Mouse (Mus musculus) adrenal gland, adult 2 months (tissue): Measurements from ENCODE around the gene Arap1. TPM values are rescaled to one million over a fixed set of nuclear protein-coding genes. Genes with fewer than 3 reads are reported as not detected.

Experiments used
- DNase-seq: peaks from one replicate; pipeline ENCODE4 v3.0.0; 2021
- polyA plus RNA-seq: library from polyadenylated mRNA; depleted of rRNA; stranded (reverse); fragments of >200 nt; gene quantifications from 2 replicates; pipeline ENCODE4 v1.2.3, GENCODE M21; 2012; rRNA removed
- total RNA-seq, 2 experiments: library from RNA; stranded (reverse); gene quantifications; 2 replicates each; pipeline ENCODE4 v1.2.3; 2021

Gene Arap1
- total and polyA plus RNA-seq, 3 experiments = 31.2 to 58.4 (median 49.8) TPM

- peak; percentile 83 for DNase-seq
Observed at GRCm38 (mm10) chr7:101449855-101450254, 102.0 kb downstream of the Arap1 start.

DNA sequence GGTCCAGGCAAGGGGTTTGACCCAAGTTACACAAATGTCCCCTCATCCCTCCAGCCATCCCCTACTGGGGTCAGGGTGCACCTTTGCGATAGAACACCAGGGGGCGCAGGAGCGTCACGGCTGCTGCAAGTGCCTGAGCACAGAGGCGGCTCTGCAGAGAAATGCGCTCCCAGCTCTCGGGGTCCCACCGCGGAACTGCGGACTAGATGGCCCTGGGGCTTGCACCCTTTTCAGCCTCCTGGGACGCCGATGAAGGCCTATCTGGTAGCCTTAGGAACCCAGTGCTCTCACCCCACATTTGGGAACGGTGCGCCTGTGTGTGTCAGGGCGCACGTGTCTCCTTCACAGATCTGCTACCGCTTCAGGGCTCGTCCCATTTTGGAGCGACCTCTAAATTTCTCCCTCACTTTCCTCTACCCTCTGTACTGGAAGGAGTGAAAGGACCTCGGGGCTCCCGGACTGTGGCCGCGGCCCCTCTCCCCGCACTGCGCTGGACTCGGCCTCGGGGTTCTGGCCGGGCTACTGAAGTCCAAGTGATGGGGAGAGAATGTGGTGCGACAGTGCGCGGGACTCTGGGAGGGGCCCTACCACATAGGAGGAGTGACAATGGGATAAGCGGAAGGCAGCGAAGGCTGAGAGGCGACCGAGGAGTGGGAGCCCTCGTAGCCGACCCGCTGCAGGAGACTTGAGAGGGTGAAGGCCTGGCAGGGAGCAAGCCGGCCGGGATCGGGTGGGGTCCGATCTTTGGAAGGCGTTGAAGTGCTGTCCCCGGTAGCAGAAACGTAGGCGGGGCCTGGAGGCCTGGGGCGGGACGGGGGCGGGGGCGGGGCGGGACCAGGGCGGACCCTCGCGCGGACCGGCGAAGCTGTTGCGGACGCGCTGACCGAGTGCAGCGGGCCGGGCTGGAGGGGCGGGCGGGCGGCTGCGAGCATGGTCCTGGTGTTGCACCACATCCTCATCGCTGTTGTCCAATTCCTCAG lies 102.8 kb downstream of the Arap1 start:
- peak; percentile 93 for DNase-seq

DNA sequence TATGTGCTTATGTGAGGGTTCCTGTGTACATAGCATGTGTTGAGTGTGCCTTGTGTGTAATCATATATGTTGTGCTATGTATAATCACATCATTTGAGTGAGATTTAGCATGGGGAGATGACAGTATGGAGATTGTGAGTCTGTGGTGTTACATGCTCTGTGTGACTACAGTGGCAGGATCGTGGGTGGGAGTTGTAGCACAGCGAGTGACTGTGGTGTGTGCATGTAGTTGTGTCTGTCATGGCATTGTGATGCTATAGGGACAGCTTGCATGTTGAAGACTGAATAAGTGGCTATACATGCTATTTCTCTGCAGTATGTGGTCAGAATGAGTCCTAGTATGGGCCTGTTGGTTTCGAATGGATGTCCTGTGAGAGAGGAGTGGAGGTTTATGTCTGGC lies 104.8 kb downstream of the Arap1 start:
- no peak for DNase-seq

- DNase-seq = no peak
Observed at GRCm38 (mm10) chr7:101453296-101453695, 105.4 kb downstream of the Arap1 start.

GRCm38 (mm10) chr7:101453725-101454124 lies 105.9 kb downstream of the Arap1 start:
- DNase-seq = peak; percentile 78

- DNase-seq = peak; percentile 31
Observed at GRCm38 (mm10) chr7:101454479-101454878, 106.6 kb downstream of the Arap1 start.

- peak; percentile 49 for DNase-seq
Observed at GRCm38 (mm10) chr7:101455141-101455540, 107.3 kb downstream of the Arap1 start.

- peak; percentile 5 for DNase-seq
Observed at GRCm38 (mm10) chr7:101456318-101456717, 108.5 kb downstream of the Arap1 start.

GRCm38 (mm10) chr7:101456789-101457188 lies 108.9 kb downstream of the Arap1 start:
- peak; percentile 24 for DNase-seq

DNA sequence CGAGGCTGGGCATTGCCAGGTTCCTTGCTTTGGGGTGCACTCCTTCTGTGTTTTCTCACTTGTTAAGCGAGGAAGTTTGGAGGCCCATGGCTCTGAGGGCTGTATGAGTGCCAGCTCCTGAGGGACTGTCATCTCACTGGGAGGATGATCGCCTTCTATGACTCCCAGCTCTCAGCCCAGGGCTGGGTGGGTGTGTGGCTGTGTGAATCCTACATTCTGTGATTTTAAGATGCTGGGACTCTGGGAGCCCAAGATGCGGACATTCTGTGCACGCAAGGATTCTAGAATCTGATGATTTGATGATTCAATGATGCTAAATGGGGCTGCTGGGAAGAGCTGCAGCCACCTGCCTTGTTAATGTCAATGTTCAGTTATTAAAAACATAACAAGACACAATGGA lies 109.4 kb downstream of the Arap1 start:
- no peak for DNase-seq

GRCm38 (mm10) chr7:101457801-101458200 lies 109.9 kb downstream of the Arap1 start:
- no peak for DNase-seq

GRCm38 (mm10) chr7:101458278-101458781 lies 110.5 kb downstream of the Arap1 start:
- peak; percentile 31 for DNase-seq

- peak; percentile 15 for DNase-seq
Observed at GRCm38 (mm10) chr7:101459305-101459813, 111.5 kb downstream of the Arap1 start.

DNA sequence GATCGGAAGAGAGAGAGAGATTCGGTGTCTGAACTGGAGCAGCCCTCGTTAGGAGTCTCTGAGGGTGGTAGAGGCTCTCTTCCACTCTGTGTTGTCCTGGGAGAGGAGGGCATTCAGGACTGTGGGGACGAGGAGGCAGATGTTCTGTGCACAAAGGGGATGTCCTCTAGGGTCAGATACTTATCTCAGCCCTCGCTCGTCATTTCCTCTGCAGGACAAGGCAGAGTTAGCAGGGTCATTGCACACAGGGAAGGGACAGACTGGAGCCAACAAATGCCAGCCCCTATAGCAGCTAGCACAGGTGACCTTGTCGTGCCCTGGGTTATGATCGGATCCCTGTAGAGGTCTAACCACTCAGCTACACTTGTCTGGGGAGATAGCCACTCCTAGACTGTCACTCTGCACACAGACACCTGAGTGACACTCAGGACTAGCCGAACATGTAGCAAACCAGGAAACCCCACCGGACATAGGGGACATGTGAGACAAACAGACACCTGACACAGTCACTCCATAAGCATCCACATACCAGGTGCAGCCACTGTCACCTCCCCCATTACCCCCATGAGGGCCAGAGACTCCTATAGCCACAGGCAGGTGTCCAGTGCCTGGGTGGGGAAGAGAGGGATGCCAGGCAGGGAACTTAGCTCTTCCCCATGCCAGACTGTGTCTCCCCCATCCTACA lies 112.2 kb downstream of the Arap1 start:
- peak; percentile 39 for DNase-seq

DNA sequence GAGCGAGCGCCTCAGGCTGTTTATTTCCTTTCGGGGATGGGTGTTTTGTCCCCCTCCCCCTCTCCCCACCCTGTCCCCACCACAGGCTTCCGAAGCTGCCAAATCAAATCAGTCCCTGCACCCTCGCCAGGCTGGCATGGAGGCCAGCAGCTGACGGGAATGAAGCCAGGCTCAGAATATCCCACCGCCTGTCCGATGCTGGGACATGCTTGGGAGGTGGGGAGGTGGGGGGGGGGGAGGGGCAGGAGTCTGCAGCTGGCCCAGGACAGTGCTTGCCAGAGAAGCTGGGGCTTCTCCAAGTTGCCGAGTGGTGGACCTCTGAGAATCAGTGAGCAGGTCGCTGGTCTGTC lies 112.7 kb downstream of the Arap1 start:
- peak; percentile 13 for DNase-seq

DNA sequence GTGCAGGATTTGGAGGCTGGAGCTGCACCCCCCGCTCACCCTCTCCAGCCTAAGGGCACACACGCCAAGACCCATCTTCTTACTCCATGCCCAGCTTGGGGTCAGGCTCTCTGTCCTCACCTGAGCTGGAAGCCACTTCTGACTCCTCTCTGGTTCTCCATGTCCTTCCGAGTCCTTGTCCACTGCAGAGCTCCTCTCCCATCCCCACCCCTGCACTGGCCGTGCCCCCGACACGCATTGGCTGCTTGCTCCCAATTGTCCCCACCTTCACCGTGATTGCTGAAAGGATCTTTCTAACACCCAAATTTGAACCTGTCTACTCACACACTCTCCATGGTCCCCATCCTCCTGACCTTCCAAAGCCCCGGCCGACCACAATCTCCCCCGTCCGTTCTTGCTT lies 113.7 kb downstream of the Arap1 start:
- no peak for DNase-seq

Other genes starting within 250 kb of the Arap1 start
- gene Atg16l2, start 45.8 kb upstream of the Arap1 start, total RNA-seq = 10 to 100 TPM; 17.7 to 22.3 TPM
- 17.5 and 19.5 TPM in 2 replicates for gene Atg16l2, start 45.8 kb upstream of the Arap1 start, polyA plus RNA-seq
- 10 to 100 TPM; 29.9 to 78.1 TPM for gene Stard10, start 31.0 kb upstream of the Arap1 start, total RNA-seq
- gene Stard10, start 31.0 kb upstream of the Arap1 start, polyA plus RNA-seq = 27.6 and 46.9 TPM in 2 replicates
- gene Gm45837, start 62.8 kb downstream of the Arap1 start, total RNA-seq = not detected
- 0.29 and 0.93 TPM in 2 replicates for gene Gm45837, start 62.8 kb downstream of the Arap1 start, polyA plus RNA-seq
- 100 to 1,000 TPM; 161 to 223 TPM for gene Pde2a, start 73.6 kb downstream of the Arap1 start, total RNA-seq
- gene Pde2a, start 73.6 kb downstream of the Arap1 start, polyA plus RNA-seq = 142 and 199 TPM in 2 replicates
- gene Art2b, start 237.5 kb downstream of the Arap1 start, total RNA-seq = not detected
- 0.06 TPM in 1 of 2 replicates, not detected in the other for gene Art2b, start 237.5 kb downstream of the Arap1 start, polyA plus RNA-seq